Comparison of ENCODE assay signal across 19 mouse cellular contexts in the genomic region with DNA sequence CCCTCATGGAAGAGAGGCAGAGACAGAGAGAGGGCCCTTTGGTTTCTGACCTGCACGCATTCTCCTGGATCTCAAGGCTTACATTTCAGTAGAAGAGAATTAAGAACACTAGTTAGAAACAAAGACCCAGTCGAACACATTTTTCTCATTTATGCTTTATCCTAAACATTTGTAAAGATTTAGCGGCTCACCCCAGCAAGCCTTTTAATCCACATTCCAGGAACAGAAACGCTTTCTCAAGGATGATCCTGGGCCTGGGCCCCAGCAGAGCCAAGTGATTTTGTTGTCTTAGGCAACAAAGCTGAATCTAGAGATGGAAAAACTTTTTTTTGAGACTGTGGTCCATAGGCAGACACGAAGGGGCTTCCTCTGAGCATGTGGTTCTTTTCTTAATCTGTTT. TPM values are rescaled to one million over a fixed set of nuclear protein-coding genes. Genes with fewer than 3 reads are reported as not detected.
DNase-seq lines count a peak whose midpoint lies in the region; ATAC-seq lines count a peak whose summit lies in the region.
"Had no signal": no experiment of that assay in that cellular context is flagged by ENCODE, and none has a peak within 500 bp of the region (broad histone marks: within the 10 kb centered on the region; RNA-seq: fewer than 3 reads in every experiment).

No protein-coding gene starts in this region.

- peak; percentile 35 for DNase-seq in heart, adult 11 months
- no peak for DNase-seq in heart, embryonic 10.5 days (ENCODE audit: low spot score)
- DNase-seq: adrenal gland, adult 2 months; adrenal gland, postnatal 25 days; cerebellum, adult 18-20 months; cerebellum, adult 9-11 months; cerebellum, postnatal 36 days; gastrocnemius, postnatal 10 days; heart, adult 2 months; kidney, adult 18-20 months had no signal

- WGBS in heart, embryonic 10.5 days: 74% methylated on average over 5 of the region's 5 CpGs
- 19% methylated on average over 5 of the region's 5 CpGs for WGBS in embryonic facial prominence, embryonic 15.5 days
- 45% methylated on average over 5 of the region's 5 CpGs for WGBS in limb, embryonic 12.5 days
- 78% methylated on average over 5 of the region's 5 CpGs for WGBS in hindbrain, embryonic 16.5 days
- 58% methylated on average over 5 of the region's 5 CpGs for WGBS in intestine, embryonic 15.5 days

- H3K4me1 ChIP-seq in heart, embryonic 10.5 days: no peaks in the 10 kb centered on the region
- peaks cover 13% of the 10 kb centered on the region for H3K4me1 ChIP-seq in embryonic facial prominence, embryonic 15.5 days
- peaks cover 5% of the 10 kb centered on the region; the same call in 1 of the 2 replicates for H3K4me1 ChIP-seq in limb, embryonic 12.5 days (replicated peaks)
- no peaks in the 10 kb centered on the region for H3K4me1 ChIP-seq in hindbrain, embryonic 16.5 days (ENCODE audit: control insufficient read depth, insufficient read depth, low read depth, low read length)
- H3K4me1 ChIP-seq in intestine, embryonic 15.5 days (replicated peaks): no peaks in the 10 kb centered on the region
- H3K4me1 ChIP-seq: forebrain, embryonic 15.5 days; heart, embryonic 12.5 days; hindbrain, embryonic 10.5 days had no signal

- no peaks in the 10 kb centered on the region for H3K36me3 ChIP-seq in heart, embryonic 10.5 days
- no peaks in the 10 kb centered on the region for H3K36me3 ChIP-seq in embryonic facial prominence, embryonic 15.5 days
- H3K36me3 ChIP-seq in limb, embryonic 12.5 days: no peaks in the 10 kb centered on the region
- H3K36me3 ChIP-seq in hindbrain, embryonic 16.5 days (ENCODE audit: control insufficient read depth, insufficient read depth, low read length): no peaks in the 10 kb centered on the region
- no peaks in the 10 kb centered on the region for H3K36me3 ChIP-seq in intestine, embryonic 15.5 days
- H3K36me3 ChIP-seq: forebrain, embryonic 15.5 days; heart, embryonic 12.5 days; hindbrain, embryonic 10.5 days had no signal

- no peak overlapping the region for H3K4me2 ChIP-seq in embryonic facial prominence, embryonic 15.5 days (replicated peaks)
- no peak overlapping the region for H3K4me2 ChIP-seq in limb, embryonic 12.5 days
- H3K4me2 ChIP-seq in hindbrain, embryonic 16.5 days (ENCODE audit: low read length): no peak overlapping the region
- H3K4me2 ChIP-seq in intestine, embryonic 15.5 days (replicated peaks): no peak overlapping the region
- H3K4me2 ChIP-seq: forebrain, embryonic 15.5 days; heart, embryonic 12.5 days; hindbrain, embryonic 14.5 days had no signal

- no peak overlapping the region for H3K4me3 ChIP-seq in heart, embryonic 10.5 days
- no peak overlapping the region for H3K4me3 ChIP-seq in embryonic facial prominence, embryonic 15.5 days (replicated peaks)
- H3K4me3 ChIP-seq in limb, embryonic 12.5 days (replicated peaks): no peak overlapping the region
- no peak overlapping the region for H3K4me3 ChIP-seq in hindbrain, embryonic 16.5 days (ENCODE audit: low read length)
- H3K4me3 ChIP-seq in intestine, embryonic 15.5 days (replicated peaks): no peak overlapping the region
- H3K4me3 ChIP-seq: forebrain, embryonic 15.5 days; heart, adult 2 months; heart, embryonic 12.5 days; hindbrain, embryonic 10.5 days had no signal

- H3K9ac ChIP-seq in embryonic facial prominence, embryonic 15.5 days: no peak overlapping the region
- H3K9ac ChIP-seq in limb, embryonic 12.5 days (replicated peaks): no peak overlapping the region
- no peak overlapping the region for H3K9ac ChIP-seq in hindbrain, embryonic 16.5 days (ENCODE audit: low read depth, low read length)
- H3K9ac ChIP-seq in intestine, embryonic 15.5 days: no peak overlapping the region
- H3K9ac ChIP-seq: forebrain, embryonic 15.5 days; heart, embryonic 12.5 days; hindbrain, embryonic 14.5 days had no signal

- H3K27me3 ChIP-seq in heart, embryonic 10.5 days (ENCODE audit: insufficient read depth, poor library complexity, severe bottlenecking): no peaks in the 10 kb centered on the region
- no peaks in the 10 kb centered on the region for H3K27me3 ChIP-seq in embryonic facial prominence, embryonic 15.5 days
- no peaks in the 10 kb centered on the region for H3K27me3 ChIP-seq in limb, embryonic 12.5 days
- no peaks in the 10 kb centered on the region for H3K27me3 ChIP-seq in hindbrain, embryonic 16.5 days (replicated peaks; ENCODE audit: control insufficient read depth, insufficient read depth, low read length)
- H3K27me3 ChIP-seq in intestine, embryonic 15.5 days (replicated peaks): no peaks in the 10 kb centered on the region
- H3K27me3 ChIP-seq: forebrain, embryonic 15.5 days; heart, embryonic 12.5 days had no signal

- no peak for ATAC-seq in embryonic facial prominence, embryonic 15.5 days (ENCODE audit: insufficient number of reproducible peaks, low FRiP score, low TSS enrichment, low read depth)
- ATAC-seq in limb, embryonic 12.5 days (ENCODE audit: insufficient number of reproducible peaks, insufficient read depth, low FRiP score, low TSS enrichment, low read depth): no peak
- no peak for ATAC-seq in frontal cortex, adult (ENCODE audit: low TSS enrichment)
- no peak for ATAC-seq in hindbrain, embryonic 16.5 days
- ATAC-seq in intestine, embryonic 15.5 days: no peak
- ATAC-seq: forebrain, embryonic 15.5 days had no signal

- no peaks in the 10 kb centered on the region for H3K9me3 ChIP-seq in heart, embryonic 10.5 days
- no peaks in the 10 kb centered on the region for H3K9me3 ChIP-seq in embryonic facial prominence, embryonic 15.5 days (replicated peaks)
- H3K9me3 ChIP-seq in limb, embryonic 12.5 days: no peaks in the 10 kb centered on the region
- no peaks in the 10 kb centered on the region for H3K9me3 ChIP-seq in hindbrain, embryonic 16.5 days (ENCODE audit: control insufficient read depth, low read length)
- H3K9me3 ChIP-seq in intestine, embryonic 15.5 days: no peaks in the 10 kb centered on the region
- H3K9me3 ChIP-seq: forebrain, embryonic 15.5 days; heart, embryonic 12.5 days; hindbrain, embryonic 10.5 days had no signal

- no peak overlapping the region for H3K27ac ChIP-seq in heart, embryonic 10.5 days
- H3K27ac ChIP-seq in embryonic facial prominence, embryonic 15.5 days (replicated peaks): peak overlapping the region; percentile 76
- peak overlapping the region; percentile 59; the same call in 1 of the 2 replicates for H3K27ac ChIP-seq in limb, embryonic 12.5 days
- H3K27ac ChIP-seq in hindbrain, embryonic 16.5 days (ENCODE audit: low read depth, low read length): no peak overlapping the region
- no peak overlapping the region for H3K27ac ChIP-seq in intestine, embryonic 15.5 days
- H3K27ac ChIP-seq: forebrain, embryonic 15.5 days; heart, adult 2 months; hindbrain, embryonic 10.5 days; hindbrain, embryonic 14.5 days had no signal

RNA-seq across cellular contexts. Expression of gene Aff3, which starts 23.5 kb away (rescaled TPM):
- 5.3 and 6.9 TPM in 2 replicates for polyA plus RNA-seq in heart, embryonic 10.5 days (2016; fragmentation: Nextera tagmentation; extraction: Ambion mirVana)
- 15.4 and 16.0 TPM in 2 replicates for polyA plus RNA-seq in embryonic facial prominence, embryonic 15.5 days (2015; fragmentation: Nextera tagmentation; extraction: Ambion mirVana)
- 39.9 and 48.5 TPM in 2 replicates for polyA plus RNA-seq in limb, embryonic 12.5 days (2016; fragmentation: Nextera tagmentation; extraction: Ambion mirVana)
- 8.4 TPM in 2 replicates for polyA plus RNA-seq in hindbrain, embryonic 16.5 days (2015; fragmentation: Nextera tagmentation; extraction: Ambion mirVana)
- polyA plus RNA-seq in intestine, embryonic 15.5 days (2015; fragmentation: Nextera tagmentation; extraction: Ambion mirVana): 8.5 and 9.3 TPM in 2 replicates

Comparison
In these comparisons a context has a peak if more than half of its experiments do, and no peak if none do; other contexts are left out.
1. H3K27ac ChIP-seq: peak in embryonic facial prominence, embryonic 15.5 days (single experiment) and limb, embryonic 12.5 days (single experiment); none in heart, embryonic 10.5 days (single experiment), hindbrain, embryonic 16.5 days (single experiment) and intestine, embryonic 15.5 days (single experiment).